Mouse (Mus musculus) spleen, adult 2 months (tissue): Measurements from ENCODE around the gene Lsp1.

Experiments
- CTCF ChIP-seq: fragments of 200-500 bp; IDR thresholded peaks from 2 replicates; pipeline ENCODE4 v1.5.1; 2011; ENCODE audit warnings: mild to moderate bottlenecking, inconsistent platforms; ENCODE audit not compliant: insufficient read depth, insufficient read length, insufficient replicate concordance; ENCODE audit errors: extremely low read depth
- POLR2A ChIP-seq: fragments of 200-500 bp; IDR thresholded peaks from 2 replicates; pipeline ENCODE4 v1.6.1; 2011; ENCODE audit warnings: low read depth, low read length, inconsistent platforms

- TF ChIP-seq POLR2A (no peak), CTCF (no peak)
Measured at GRCm38 (mm10) chr7:142462594-142463078, 2.0 kb downstream of the Lsp1 start.
